Mouse (Mus musculus) lung, postnatal 14 days (tissue): Measurements from ENCODE around the gene Ttc12.

Experiments used
- DNase-seq: peaks from one replicate; pipeline ENCODE4 v3.0.0; 2021

Gene Ttc12

GRCm38 (mm10) chr9:49485892-49486311, at the start of gene Ttc12:
Gene Ttc12 (minus strand): TSS chr9:49486225.
- peak; percentile 84 for DNase-seq

- no peak for DNase-seq
Observed at GRCm38 (mm10) chr9:49534958-49535357, 48.9 kb upstream of the Ttc12 start.

GRCm38 (mm10) chr9:49533912-49534491, 48.0 kb upstream of the Ttc12 start:
- DNase-seq: no peak

- DNase-seq: no peak
Observed at GRCm38 (mm10) chr9:49533455-49533854, 47.4 kb upstream of the Ttc12 start.

GRCm38 (mm10) chr9:49531833-49532232, 45.8 kb upstream of the Ttc12 start:
- DNase-seq: no peak

GRCm38 (mm10) chr9:49531257-49531656, 45.2 kb upstream of the Ttc12 start:
- no peak for DNase-seq

GRCm38 (mm10) chr9:49530739-49531138, 44.7 kb upstream of the Ttc12 start:
- DNase-seq: no peak

- no peak for DNase-seq
Observed at GRCm38 (mm10) chr9:49529366-49529959, 43.4 kb upstream of the Ttc12 start.

- peak; percentile 8 for DNase-seq
Observed at GRCm38 (mm10) chr9:49528943-49529342, 42.9 kb upstream of the Ttc12 start.

GRCm38 (mm10) chr9:49528026-49528425, 42.0 kb upstream of the Ttc12 start:
- no peak for DNase-seq

- DNase-seq: no peak
Observed at GRCm38 (mm10) chr9:49527340-49527739, 41.3 kb upstream of the Ttc12 start.

- DNase-seq: no peak
Observed at GRCm38 (mm10) chr9:49524721-49525120, 38.7 kb upstream of the Ttc12 start.

GRCm38 (mm10) chr9:49523881-49524280, 37.9 kb upstream of the Ttc12 start:
- no peak for DNase-seq

GRCm38 (mm10) chr9:49514306-49514705, 28.3 kb upstream of the Ttc12 start:
- DNase-seq: no peak

- DNase-seq: no peak
Observed at GRCm38 (mm10) chr9:49510666-49511065, 24.6 kb upstream of the Ttc12 start.

- DNase-seq: no peak
Observed at GRCm38 (mm10) chr9:49509628-49510027, 23.6 kb upstream of the Ttc12 start.

GRCm38 (mm10) chr9:49509094-49509493, 23.1 kb upstream of the Ttc12 start:
- DNase-seq: no peak

- no peak for DNase-seq
Observed at GRCm38 (mm10) chr9:49507829-49508585, 22.0 kb upstream of the Ttc12 start.

- DNase-seq: no peak
Observed at GRCm38 (mm10) chr9:49504658-49505057, 18.6 kb upstream of the Ttc12 start.

GRCm38 (mm10) chr9:49502245-49502644, 16.2 kb upstream of the Ttc12 start:
- DNase-seq: no peak

- no peak for DNase-seq
Observed at GRCm38 (mm10) chr9:49499878-49500277, 13.9 kb upstream of the Ttc12 start.

- DNase-seq: peak; percentile 62
Observed at GRCm38 (mm10) chr9:49493979-49494649, 8.1 kb upstream of the Ttc12 start.

- DNase-seq: no peak
Observed at GRCm38 (mm10) chr9:49490609-49491008, 4.6 kb upstream of the Ttc12 start.
